Mouse (Mus musculus) lung, postnatal 14 days (tissue): ENCODE measurements around the gene Stk35.
A peak's percentile ranks its signal among the peaks of the same experiment; 100 is the strongest.

Experiments used
- DNase-seq: peaks from one replicate; pipeline ENCODE4 v3.0.0; 2021

Stk35 gene

GRCm38 (mm10) chr2:129836921-129837320 is 36.6 kb downstream of the Stk35 start:
- DNase-seq = no peak

DNA sequence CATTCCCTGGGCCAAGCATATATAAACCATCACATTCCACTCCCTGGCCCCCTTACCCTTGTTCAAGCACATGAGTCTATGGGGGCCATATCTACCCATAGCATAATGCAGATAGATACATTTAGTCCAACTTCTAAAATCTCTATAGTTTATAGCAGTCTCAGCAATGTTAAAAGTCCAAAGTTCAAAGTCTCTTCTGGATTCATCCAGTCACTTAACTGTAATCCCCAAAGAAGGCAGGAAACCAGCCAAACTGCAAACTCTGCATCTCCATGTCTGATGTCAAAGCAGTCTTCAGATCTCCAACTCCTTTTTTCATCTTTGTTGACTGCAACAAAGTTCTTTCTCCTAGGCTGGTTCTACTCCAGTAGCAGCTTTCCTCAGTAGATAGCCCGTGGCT is 38.0 kb downstream of the Stk35 start:
- no peak for DNase-seq

DNA sequence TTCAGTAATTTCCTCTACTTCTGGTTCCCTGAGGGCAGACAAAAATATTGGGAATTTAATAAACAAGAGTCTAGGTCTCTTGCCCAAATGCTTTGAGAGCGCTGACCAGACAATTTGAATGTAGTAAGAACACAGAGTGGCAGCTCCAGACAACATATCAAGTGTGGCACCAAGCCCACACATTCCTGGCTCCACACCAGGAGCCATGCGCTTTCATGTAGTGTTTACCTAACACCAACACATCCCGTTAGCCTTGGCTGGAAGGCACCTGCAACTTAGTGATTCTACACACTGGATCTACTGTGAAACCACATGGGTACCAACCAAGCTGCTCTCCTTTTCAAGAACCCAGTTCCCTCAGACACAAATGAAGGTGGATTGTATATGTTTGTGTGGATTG is 45.5 kb downstream of the Stk35 start:
- DNase-seq = peak; percentile 32

DNA sequence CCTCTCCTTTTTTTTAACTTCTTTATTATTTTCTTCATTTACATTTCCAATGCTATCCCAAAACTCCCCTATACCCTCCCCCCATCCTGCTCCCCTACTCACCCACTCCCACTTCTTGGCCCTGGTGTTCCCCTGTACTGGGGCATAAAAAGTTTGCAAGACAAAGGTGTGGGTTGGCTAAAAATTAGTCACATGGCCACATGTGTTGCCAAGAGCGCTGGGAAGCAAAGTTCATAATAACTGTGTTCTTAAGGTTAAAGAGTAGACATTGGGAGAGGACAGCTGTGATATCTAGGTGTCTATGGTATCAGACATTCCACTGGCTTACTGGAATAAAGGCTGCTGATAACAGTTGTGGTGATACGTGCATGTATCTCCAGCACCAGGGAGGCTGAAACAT is 46.2 kb downstream of the Stk35 start:
- DNase-seq = no peak

DNA sequence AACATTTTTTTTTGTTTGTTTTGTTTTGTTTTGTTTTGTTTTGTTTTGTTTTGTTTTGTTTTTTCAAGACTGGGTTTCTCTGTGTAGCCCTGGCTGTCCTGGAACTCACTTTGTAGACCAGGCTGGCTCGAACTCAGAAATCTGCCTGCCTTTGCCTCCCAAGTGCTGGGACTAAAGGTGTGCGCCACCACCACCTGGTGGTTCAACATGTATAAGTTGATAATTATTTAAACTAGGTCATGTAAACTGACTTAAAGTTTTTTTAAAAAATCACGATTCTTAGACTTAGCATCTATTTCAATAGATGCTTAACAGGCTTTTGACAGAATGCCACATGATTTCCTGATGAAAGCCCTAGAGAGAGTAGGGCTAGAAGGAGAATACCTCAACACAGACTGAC is 48.8 kb downstream of the Stk35 start:
- peak; percentile 13 for DNase-seq

- DNase-seq = no peak
These were observed 51.2 kb downstream of the Stk35 start for GRCm38 (mm10) chr2:129851512-129851911.

DNA sequence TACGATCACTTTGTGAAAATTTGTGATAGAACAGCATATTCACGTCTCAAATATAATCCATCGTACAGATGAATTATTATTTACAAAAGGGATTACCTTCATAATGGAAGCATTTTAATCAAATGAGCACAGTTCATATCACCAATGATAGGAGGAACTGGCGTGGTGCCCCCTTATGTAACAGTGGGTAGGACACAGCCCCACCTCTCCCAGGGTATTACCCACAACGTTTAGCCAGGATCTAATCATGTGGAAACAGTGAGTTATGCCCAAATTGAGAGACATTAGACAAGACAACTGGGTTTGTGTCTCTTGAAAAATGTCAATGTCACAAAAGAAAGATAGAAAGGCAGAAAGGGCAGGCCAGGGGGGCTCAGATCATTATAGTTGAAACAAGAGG is 62.9 kb downstream of the Stk35 start:
- DNase-seq = no peak

- no peak for DNase-seq
These were observed 64.6 kb downstream of the Stk35 start for GRCm38 (mm10) chr2:129864958-129865357.

GRCm38 (mm10) chr2:129869151-129869550 is 68.8 kb downstream of the Stk35 start:
- DNase-seq = no peak

- DNase-seq = no peak
These were observed 70.9 kb downstream of the Stk35 start for GRCm38 (mm10) chr2:129871246-129871645.

DNA sequence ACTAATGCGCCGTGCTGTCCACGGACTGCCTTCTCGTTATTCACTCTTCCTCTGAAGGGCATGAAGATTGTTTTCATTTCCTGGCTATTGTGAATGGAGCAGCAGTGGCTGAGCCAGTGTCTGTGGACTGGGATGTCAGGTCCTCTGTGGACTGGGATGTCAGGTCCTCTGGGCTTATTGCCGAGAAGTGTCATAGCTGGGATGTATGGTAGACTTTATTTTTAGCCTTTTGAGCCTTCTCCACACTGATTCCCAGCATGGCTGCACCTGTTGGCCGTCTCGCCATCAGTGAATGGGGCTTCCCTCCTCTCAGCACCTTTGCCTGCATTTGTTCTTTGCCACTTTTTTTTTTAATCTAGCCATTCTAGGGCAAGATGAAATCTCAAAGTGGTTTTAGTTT is 71.8 kb downstream of the Stk35 start:
- DNase-seq = no peak

GRCm38 (mm10) chr2:129873489-129873888 is 73.2 kb downstream of the Stk35 start:
- DNase-seq = peak; percentile 85

DNA sequence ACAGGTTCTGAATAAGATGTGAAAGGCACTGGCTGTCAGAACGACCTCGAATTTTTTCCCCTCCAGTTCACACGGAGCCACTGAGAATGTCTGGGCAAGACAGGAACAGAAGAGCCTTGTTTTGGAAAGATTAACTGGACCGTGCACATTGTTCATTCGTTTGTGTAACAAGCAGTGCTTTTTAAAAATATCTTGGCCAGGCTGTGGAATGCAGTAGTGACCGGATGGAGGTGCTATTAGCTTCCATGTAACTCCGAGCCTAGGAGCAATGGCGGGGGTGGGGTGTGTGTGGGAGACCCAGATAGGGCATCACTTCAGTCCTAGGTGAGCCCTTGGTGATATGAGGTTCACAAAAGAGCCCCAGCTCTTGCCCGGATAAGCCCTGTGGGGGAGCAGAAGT is 73.8 kb downstream of the Stk35 start:
- no peak for DNase-seq

- DNase-seq = no peak
These were observed 74.3 kb downstream of the Stk35 start for GRCm38 (mm10) chr2:129874509-129875095.

DNA sequence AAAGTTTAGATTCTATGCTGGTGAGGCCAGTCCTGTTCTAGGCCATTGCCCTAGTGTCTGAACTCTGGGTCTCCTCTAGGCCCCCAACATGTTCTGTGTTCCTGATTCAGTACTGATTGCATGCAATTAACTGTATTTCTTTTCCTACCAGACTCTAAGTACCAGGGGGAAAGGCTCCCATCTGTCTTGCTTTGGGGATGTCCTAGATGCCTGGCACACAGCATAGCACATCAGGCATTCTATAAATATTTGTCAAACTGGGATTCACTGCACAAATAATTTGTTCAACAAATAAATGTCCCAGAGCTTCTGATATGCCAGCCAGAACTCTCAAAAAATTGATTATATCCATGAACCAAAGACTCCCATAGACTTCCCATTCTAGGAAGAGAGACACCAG is 76.6 kb downstream of the Stk35 start:
- DNase-seq = no peak

DNA sequence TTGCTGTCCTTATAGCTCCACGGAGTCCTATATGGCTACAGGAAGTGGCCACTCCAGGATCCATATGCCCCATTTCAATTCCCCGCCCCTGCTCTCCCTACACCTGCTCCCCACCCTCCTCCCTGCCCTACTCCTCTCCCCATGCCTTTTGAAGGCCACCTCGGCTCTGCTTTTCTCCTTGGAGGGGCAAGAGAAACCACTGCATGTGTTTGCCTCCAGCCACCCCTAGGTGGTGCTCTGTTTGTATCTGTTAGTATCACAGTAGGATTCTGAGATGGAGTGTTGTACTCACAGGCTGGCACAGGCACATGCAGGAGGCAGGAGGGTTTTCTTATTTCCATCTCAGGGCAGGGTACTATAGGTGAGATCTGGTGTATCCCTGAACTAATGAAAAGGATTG is 79.5 kb downstream of the Stk35 start:
- peak; percentile 42 for DNase-seq

DNA sequence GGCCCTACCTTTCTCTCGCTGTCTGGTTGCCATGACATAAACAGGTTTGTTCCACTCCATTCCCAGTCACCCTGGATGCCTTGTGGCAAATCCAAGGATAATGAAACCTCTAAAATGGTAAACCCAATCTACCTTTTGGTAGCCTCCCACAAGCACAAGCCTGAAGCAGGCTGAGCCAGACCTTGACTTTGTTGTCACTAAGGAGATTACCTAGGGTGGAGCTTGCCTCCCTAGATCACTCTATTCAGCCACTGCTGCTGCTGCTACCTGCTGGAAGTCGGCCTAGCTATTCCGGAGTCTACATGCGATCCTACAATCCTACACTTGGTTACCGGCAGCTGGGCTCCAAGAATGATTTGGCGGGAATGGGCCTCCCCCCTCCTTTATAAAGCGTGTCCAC is 79.9 kb downstream of the Stk35 start:
- DNase-seq = no peak

DNA sequence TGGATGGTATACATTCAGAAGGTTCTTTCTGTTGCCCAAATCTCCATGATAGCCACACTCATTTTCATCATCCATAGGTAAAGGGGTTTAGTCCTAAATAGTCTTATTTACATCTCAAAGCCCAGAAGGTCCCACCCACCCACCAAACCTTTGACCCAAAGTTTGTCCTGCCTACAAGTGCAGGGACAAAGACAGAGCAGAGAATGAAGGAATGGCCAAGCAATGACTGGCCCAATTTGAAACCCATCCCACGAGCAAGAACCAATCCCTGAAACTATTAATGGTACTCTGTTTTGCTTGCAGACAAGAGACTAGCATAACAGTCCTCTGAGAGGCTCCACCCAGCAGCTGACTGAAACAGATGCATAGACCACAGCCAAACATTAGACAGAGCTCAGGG is 81.6 kb downstream of the Stk35 start:
- no peak for DNase-seq
